Mouse (Mus musculus) lung, postnatal 36 days (tissue): ENCODE results near the gene Suz12.
A peak's percentile ranks its signal among the peaks of the same experiment; 100 is the strongest.

Experiments
- DNase-seq: peaks from one replicate; pipeline ENCODE4 v3.0.0; 2022; ENCODE audit warnings: mixed read lengths

Gene Suz12

DNA sequence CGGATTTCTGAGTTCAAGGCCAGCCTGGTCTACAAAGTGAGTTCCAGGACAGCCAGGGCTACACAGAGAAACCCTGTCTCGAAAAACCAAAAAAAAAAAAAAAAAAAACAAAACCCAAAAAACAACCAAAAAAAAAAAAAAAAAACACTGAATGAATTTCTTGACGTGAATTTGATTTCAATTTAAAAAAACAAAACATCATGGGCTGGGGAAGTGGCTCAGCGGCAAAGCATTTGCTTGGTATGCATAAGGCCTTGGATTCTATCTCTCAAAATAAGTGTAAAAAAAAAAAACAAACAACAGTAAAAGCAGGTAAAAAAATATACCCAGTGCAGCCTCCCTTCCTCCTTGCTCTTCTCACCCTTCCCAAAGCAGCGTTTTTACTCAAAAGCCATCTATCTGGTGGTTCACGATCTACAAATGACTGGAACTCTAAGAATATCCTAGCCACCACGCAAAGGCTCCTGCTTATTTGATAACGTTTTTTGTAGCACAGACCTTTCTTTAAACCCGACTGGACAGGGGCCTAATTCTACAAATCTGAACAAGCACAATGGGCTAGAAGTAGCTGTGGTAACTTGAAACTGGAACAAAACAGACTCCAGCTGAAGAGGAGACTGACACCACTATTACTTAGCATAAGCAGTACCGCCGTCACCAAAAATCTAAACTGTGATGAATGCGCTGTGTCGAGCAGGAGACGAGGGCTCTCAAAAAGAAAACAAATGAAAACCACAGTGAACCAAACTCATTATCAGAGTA lies 85.1 kb downstream of the Suz12 start:
- peak; percentile 54 for DNase-seq

DNA sequence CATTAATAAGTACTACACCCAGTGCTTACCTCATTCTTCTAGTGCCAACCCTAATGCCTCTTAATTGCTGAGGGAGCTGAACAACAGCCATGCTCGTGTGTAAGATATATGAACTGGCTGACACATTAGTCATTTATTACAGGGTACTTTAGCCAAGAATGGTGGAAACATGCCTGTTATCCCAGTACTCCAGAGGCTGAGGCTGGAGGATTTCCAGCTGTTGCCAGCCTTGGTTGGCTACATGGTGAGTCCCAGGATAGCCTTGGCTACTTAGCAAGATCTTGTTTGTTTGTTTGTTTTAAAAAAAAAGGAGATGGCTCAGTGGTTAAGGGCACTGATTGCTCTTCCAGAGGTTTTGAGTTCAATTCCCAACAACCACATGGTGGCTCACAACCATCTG lies 85.9 kb downstream of the Suz12 start:
- no peak for DNase-seq

DNA sequence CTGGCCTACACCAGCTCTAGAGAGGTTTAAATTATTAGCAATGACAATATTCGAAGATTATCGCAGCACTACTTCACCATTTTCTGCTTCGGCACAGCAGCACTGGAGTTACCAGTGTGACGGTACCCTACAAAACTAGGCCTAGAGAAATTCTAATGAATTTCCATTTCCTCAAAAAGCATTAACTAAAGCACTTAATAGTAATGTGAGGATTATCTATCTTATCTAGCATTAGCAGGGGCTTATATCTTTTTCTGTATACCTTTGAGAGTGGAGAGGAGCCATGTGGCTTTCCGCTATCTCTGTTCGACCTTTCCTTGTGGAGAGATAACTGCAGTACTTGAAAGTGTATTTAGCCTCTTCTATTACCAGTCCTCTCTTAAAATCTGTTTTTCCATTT lies 86.8 kb downstream of the Suz12 start:
- no peak for DNase-seq

DNA sequence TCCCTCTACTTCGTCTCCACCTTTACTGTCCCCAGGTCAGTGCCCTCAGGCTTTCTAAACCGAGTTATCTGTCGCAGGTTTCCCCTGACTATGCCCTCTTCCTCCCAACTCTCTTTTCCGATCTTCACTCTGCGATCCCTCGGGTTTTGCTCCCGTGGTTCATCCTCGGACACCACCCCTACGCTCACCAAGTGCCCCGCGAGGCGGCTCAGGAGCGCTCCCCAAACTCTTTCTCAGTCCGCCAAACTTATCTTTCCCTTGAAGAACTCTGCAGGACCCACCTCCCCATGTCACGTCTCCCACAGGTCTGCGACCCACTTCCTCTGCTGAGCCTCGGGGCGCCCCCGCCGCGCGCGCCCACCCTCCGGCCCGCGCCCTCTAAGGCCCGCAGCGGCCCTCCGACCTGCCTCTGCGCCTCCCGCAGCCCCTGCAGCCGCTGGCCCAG lies 87.5 kb downstream of the Suz12 start:
- DNase-seq = peak; percentile 37

DNA sequence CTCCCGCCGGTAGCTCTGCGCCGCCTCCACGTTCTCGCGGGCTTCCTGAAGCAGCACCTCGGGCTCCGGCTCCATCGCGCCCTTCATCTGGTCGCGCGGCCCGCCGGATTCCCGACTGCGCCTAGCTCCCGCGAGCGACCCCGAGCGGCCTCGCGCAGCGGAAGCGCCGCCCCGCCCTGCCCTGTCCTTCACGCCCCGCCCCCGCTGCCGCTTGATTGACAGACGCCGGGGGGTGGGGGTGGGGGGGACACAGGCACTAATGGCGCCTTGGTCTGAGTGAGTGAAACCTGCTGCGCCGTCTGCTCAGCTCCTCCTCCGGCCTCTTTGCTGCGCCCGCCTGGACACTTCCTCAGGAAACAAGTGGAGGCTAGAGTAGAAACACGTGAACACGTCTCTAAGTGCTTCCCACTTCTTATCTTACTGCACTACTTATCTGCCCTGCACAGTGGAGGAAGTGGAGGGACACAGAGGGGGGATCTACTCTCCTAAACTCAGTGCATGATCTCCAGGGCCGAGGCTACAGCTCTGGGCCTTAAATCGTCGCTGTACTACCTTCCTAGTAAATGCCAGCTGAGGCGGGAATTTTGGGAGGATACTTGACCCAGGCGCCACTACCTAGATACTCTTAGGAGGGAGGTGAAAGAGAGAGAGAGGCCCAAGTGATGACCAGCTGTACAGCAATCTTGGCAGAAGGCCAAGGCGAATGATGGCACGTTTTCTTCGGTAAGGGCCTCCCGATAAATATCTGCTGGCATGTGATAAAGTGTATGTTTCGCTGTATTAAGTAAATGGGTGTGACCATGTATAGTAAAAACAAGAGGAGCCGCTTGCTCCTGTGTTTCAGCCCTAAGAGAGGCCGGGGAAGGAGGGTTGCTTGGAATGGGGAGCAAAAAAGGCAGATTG lies 88.2 kb downstream of the Suz12 start, which contains the start of gene Crlf3:
Gene Crlf3 (minus strand): TSS at position 166 of the 903 bp plus-strand sequence.
- DNase-seq = peak; percentile 98

DNA sequence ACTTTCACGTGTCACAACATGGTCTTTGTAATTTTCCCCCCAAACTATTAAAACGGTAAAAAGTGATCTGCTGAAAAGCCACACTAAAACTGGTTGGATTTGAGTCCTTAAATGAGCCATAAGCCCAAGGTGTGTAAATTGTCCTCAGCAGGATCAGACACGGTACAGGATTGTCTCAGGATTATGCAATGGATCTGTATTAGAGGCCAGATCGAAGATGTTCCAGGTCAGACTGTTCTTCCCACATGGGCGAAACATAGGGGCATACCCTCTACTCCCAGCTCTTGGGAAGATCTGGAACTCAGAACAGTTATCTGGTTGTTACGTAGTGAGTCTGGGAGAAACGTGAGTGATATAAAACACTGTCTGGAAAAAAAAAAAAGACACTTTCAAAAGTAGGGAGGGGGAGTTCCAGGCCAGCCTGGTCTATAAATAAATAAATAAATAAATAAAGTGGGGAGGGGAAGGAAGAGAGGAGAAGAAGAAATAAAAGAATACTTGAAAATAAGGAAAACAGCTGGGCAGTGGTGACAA lies 88.9 kb downstream of the Suz12 start:
- DNase-seq = no peak
